Mouse (Mus musculus): ENCODE measurements around the gene Fto. TPM values are rescaled to one million over a fixed set of nuclear protein-coding genes. Genes with fewer than 3 reads are reported as not detected.

Fto gene
- polyA plus RNA-seq, 1 experiment from 2014 or later = 111 TPM

GRCm38 (mm10) chr8:91708661-91709060, 395.3 kb downstream of the Fto start:
- H3K4me3 ChIP-seq (ENCODE audit: low read depth, low read length) = no peak overlapping the region
- H3K36me3 ChIP-seq (ENCODE audit: control insufficient read depth, insufficient read depth, low read length) = no peaks in the 10 kb centered on the region
- H3K9me3 ChIP-seq (ENCODE audit: control insufficient read depth, low read length) = peaks cover 3% of the 10 kb centered on the region; the same call in 1 of the 2 replicates
- no peak overlapping the region for H3K27ac ChIP-seq (ENCODE audit: low read depth, low read length)
- H3K9ac ChIP-seq (ENCODE audit: low read length) = no peak overlapping the region
- H3K4me1 ChIP-seq (replicated peaks; ENCODE audit: control insufficient read depth, insufficient read depth, low read length) = peaks cover 9% of the 10 kb centered on the region; the same call in 1 of the 2 replicates
- ATAC-seq (replicated peaks; ENCODE audit: low FRiP score) (no peak), DNase-seq (ENCODE audit: low spot score) (no peak)
- H3K4me2 ChIP-seq (ENCODE audit: low read depth, low read length, severe bottlenecking) = no peak overlapping the region
- 24% methylated on average over 7 of the region's 7 CpGs for WGBS
- peaks cover 17% of the 10 kb centered on the region; the same call in 1 of the 2 replicates for H3K27me3 ChIP-seq (ENCODE audit: control insufficient read depth, insufficient read depth, low read length)

GRCm38 (mm10) chr8:91709768-91710167, 396.4 kb downstream of the Fto start:
- WGBS = 21% methylated on average over 7 of the region's 7 CpGs
- no peak for ATAC-seq (replicated peaks; ENCODE audit: low FRiP score)

GRCm38 (mm10) chr8:91711202-91711601, 397.9 kb downstream of the Fto start:
- DNase-seq (ENCODE audit: low spot score) = no peak
- 45% methylated on average over 6 of the region's 6 CpGs for WGBS
- Histone ChIP-seq H3K27ac (ENCODE audit: low read depth, low read length) (no peak overlapping the region), H3K9me3 (ENCODE audit: control insufficient read depth, low read length) (peaks cover 3% of the 10 kb centered on the region; the same call in 1 of the 2 replicates), H3K36me3 (ENCODE audit: control insufficient read depth, insufficient read depth, low read length) (no peaks in the 10 kb centered on the region), H3K4me3 (ENCODE audit: low read depth, low read length) (no peak overlapping the region), H3K9ac (ENCODE audit: low read length) (no peak overlapping the region), H3K4me2 (ENCODE audit: low read depth, low read length, severe bottlenecking) (no peak overlapping the region), H3K4me1 (replicated peaks; ENCODE audit: control insufficient read depth, insufficient read depth, low read length) (peaks cover 16% of the 10 kb centered on the region), H3K27me3 (ENCODE audit: control insufficient read depth, insufficient read depth, low read length) (peaks cover 23% of the 10 kb centered on the region)
- no peak for ATAC-seq (replicated peaks; ENCODE audit: low FRiP score)

More at GRCm38 (mm10) chr8:91709768-91710167, 396.4 kb downstream of the Fto start:
- Histone ChIP-seq H3K9ac (ENCODE audit: low read length) (no peak overlapping the region), H3K4me2 (ENCODE audit: low read depth, low read length, severe bottlenecking) (no peak overlapping the region), H3K4me1 (replicated peaks; ENCODE audit: control insufficient read depth, insufficient read depth, low read length) (peaks cover 10% of the 10 kb centered on the region; the same call in 1 of the 2 replicates), H3K36me3 (ENCODE audit: control insufficient read depth, insufficient read depth, low read length) (no peaks in the 10 kb centered on the region), H3K27me3 (ENCODE audit: control insufficient read depth, insufficient read depth, low read length) (peaks cover 23% of the 10 kb centered on the region; the same call in 1 of the 2 replicates), H3K9me3 (ENCODE audit: control insufficient read depth, low read length) (peaks cover 3% of the 10 kb centered on the region; the same call in 1 of the 2 replicates), H3K4me3 (ENCODE audit: low read depth, low read length) (no peak overlapping the region), H3K27ac (ENCODE audit: low read depth, low read length) (no peak overlapping the region)
- DNase-seq (ENCODE audit: low spot score) = no peak

- Histone ChIP-seq H3K27me3 (ENCODE audit: control insufficient read depth, insufficient read depth, low read length) (peaks cover 23% of the 10 kb centered on the region), H3K36me3 (ENCODE audit: control insufficient read depth, insufficient read depth, low read length) (no peaks in the 10 kb centered on the region), H3K4me1 (replicated peaks; ENCODE audit: control insufficient read depth, insufficient read depth, low read length) (peaks cover 16% of the 10 kb centered on the region), H3K4me3 (ENCODE audit: low read depth, low read length) (no peak overlapping the region), H3K9ac (ENCODE audit: low read length) (no peak overlapping the region), H3K4me2 (ENCODE audit: low read depth, low read length, severe bottlenecking) (no peak overlapping the region; the same call in none of the 2 replicates), H3K9me3 (ENCODE audit: control insufficient read depth, low read length) (peaks cover 3% of the 10 kb centered on the region; the same call in 1 of the 2 replicates), H3K27ac (ENCODE audit: low read depth, low read length) (no peak overlapping the region)
- 22% methylated on average over 6 of the region's 6 CpGs for WGBS
- DNase-seq (ENCODE audit: low spot score) = no peak
- no peak for ATAC-seq (replicated peaks; ENCODE audit: low FRiP score)
These were observed 398.8 kb downstream of the Fto start for GRCm38 (mm10) chr8:91711981-91712598.

- peaks cover 23% of the 10 kb centered on the region for H3K27me3 ChIP-seq (ENCODE audit: control insufficient read depth, insufficient read depth, low read length)
- DNase-seq (ENCODE audit: low spot score) = peak; percentile 66
These were observed 399.6 kb downstream of the Fto start for GRCm38 (mm10) chr8:91712731-91713569.

GRCm38 (mm10) chr8:91713677-91714312, 400.5 kb downstream of the Fto start:
- peaks cover 22% of the 10 kb centered on the region for H3K27me3 ChIP-seq (ENCODE audit: control insufficient read depth, insufficient read depth, low read length)
- peak overlapping the region; percentile 53 for H3K4me2 ChIP-seq (ENCODE audit: low read depth, low read length, severe bottlenecking)
- no peak overlapping the region for H3K27ac ChIP-seq (ENCODE audit: low read depth, low read length)
- 7% methylated on average over 12 of the region's 12 CpGs for WGBS
- no peaks in the 10 kb centered on the region for H3K36me3 ChIP-seq (ENCODE audit: control insufficient read depth, insufficient read depth, low read length)
- peak overlapping the region; percentile 44 for H3K9ac ChIP-seq (ENCODE audit: low read length)
- ATAC-seq (replicated peaks; ENCODE audit: low FRiP score) = no peak
- H3K4me1 ChIP-seq (replicated peaks; ENCODE audit: control insufficient read depth, insufficient read depth, low read length) = peaks cover 16% of the 10 kb centered on the region
- peak; percentile 58 for DNase-seq (ENCODE audit: low spot score)
- no peak overlapping the region; the same call in 1 of the 2 replicates for H3K4me3 ChIP-seq (ENCODE audit: low read depth, low read length)
- H3K9me3 ChIP-seq (ENCODE audit: control insufficient read depth, low read length) = no peaks in the 10 kb centered on the region

More at GRCm38 (mm10) chr8:91712731-91713569, 399.6 kb downstream of the Fto start:
- H3K4me1 ChIP-seq (replicated peaks; ENCODE audit: control insufficient read depth, insufficient read depth, low read length) = peaks cover 16% of the 10 kb centered on the region
- H3K27ac ChIP-seq (ENCODE audit: low read depth, low read length) = no peak overlapping the region
- peak overlapping the region; percentile 12 for H3K4me3 ChIP-seq (ENCODE audit: low read depth, low read length)
- H3K9ac ChIP-seq (ENCODE audit: low read length) = peak overlapping the region; percentile 50
- H3K36me3 ChIP-seq (ENCODE audit: control insufficient read depth, insufficient read depth, low read length) = no peaks in the 10 kb centered on the region
- peak; percentile 39; the same call in 1 of the 2 replicates for ATAC-seq (replicated peaks; ENCODE audit: low FRiP score)
- WGBS = 4% methylated on average over 31 of the region's 31 CpGs
- H3K4me2 ChIP-seq (ENCODE audit: low read depth, low read length, severe bottlenecking) = peak overlapping the region; percentile 53
- H3K9me3 ChIP-seq (ENCODE audit: control insufficient read depth, low read length) = peaks cover under 1% of the 10 kb centered on the region; the same call in 1 of the 2 replicates

GRCm38 (mm10) chr8:91714733-91715132, 401.4 kb downstream of the Fto start:
- no peak for ATAC-seq (replicated peaks; ENCODE audit: low FRiP score)
- Histone ChIP-seq H3K9ac (ENCODE audit: low read length) (no peak overlapping the region), H3K4me2 (ENCODE audit: low read depth, low read length, severe bottlenecking) (no peak overlapping the region), H3K27me3 (ENCODE audit: control insufficient read depth, insufficient read depth, low read length) (peaks cover 21% of the 10 kb centered on the region), H3K4me3 (ENCODE audit: low read depth, low read length) (no peak overlapping the region), H3K36me3 (ENCODE audit: control insufficient read depth, insufficient read depth, low read length) (no peaks in the 10 kb centered on the region), H3K9me3 (ENCODE audit: control insufficient read depth, low read length) (no peaks in the 10 kb centered on the region), H3K27ac (ENCODE audit: low read depth, low read length) (no peak overlapping the region), H3K4me1 (replicated peaks; ENCODE audit: control insufficient read depth, insufficient read depth, low read length) (peaks cover 16% of the 10 kb centered on the region)
- 91% methylated on average over 7 of the region's 7 CpGs for WGBS
- DNase-seq (ENCODE audit: low spot score) = no peak

- Histone ChIP-seq H3K9me3 (ENCODE audit: control insufficient read depth, low read length) (no peaks in the 10 kb centered on the region), H3K4me2 (ENCODE audit: low read depth, low read length, severe bottlenecking) (no peak overlapping the region), H3K36me3 (ENCODE audit: control insufficient read depth, insufficient read depth, low read length) (no peaks in the 10 kb centered on the region), H3K4me3 (ENCODE audit: low read depth, low read length) (no peak overlapping the region), H3K9ac (ENCODE audit: low read length) (no peak overlapping the region), H3K27ac (ENCODE audit: low read depth, low read length) (no peak overlapping the region), H3K27me3 (ENCODE audit: control insufficient read depth, insufficient read depth, low read length) (peaks cover 18% of the 10 kb centered on the region), H3K4me1 (replicated peaks; ENCODE audit: control insufficient read depth, insufficient read depth, low read length) (peaks cover 16% of the 10 kb centered on the region)
- whole genome bisulfite sequencing = 36% methylated on average over 8 of the region's 8 CpGs
- no peak for ATAC-seq (replicated peaks; ENCODE audit: low FRiP score)
- no peak for DNase-seq (ENCODE audit: low spot score)
These were observed 402.2 kb downstream of the Fto start for GRCm38 (mm10) chr8:91715387-91716085.

Data from forebrain, embryonic 11.5 days (tissue).